Mouse (Mus musculus) spleen, adult 2 months (tissue): ENCODE results near the gene Setd4.

Experiments used
- CTCF ChIP-seq: fragments of 200-500 bp; IDR thresholded peaks from 2 replicates; pipeline ENCODE4 v1.5.1; 2011; ENCODE audit warnings: mild to moderate bottlenecking, inconsistent platforms; ENCODE audit not compliant: insufficient read depth, insufficient read length, insufficient replicate concordance; ENCODE audit errors: extremely low read depth
- POLR2A ChIP-seq: fragments of 200-500 bp; IDR thresholded peaks from 2 replicates; pipeline ENCODE4 v1.6.1; 2011; ENCODE audit warnings: low read depth, low read length, inconsistent platforms

DNA sequence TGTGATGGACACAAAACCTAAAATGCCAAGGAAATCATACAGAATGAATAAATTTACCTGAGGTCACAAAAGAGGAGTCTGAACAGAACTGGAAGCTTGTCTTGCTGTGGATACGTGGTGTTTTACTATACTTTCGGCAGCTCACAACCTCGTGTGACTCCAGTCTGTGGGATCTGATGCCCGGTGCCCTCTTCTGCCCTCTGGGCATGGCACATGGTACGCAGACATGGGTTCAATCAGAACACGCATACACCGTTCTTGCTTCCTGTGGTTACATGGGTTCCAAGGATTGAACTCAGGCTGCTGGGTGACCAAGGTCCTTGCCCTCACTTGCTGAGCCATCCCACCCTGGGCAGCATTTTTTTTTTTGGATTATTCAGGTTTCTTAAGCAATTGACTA is 2.3 kb upstream of the Setd4 start:
- no peak for TF ChIP-seq CTCF
- TF ChIP-seq POLR2A, result no peak
